Mouse (Mus musculus) ES-Bruce4 (cell line): Measurements from ENCODE around the gene Naa20. TPM values are rescaled to one million over a fixed set of nuclear protein-coding genes. Genes with fewer than 3 reads are reported as not detected.

Experiments used
- H3K27ac ChIP-seq: 2 replicates; pipeline ENCODE4 v1.5.1; 2012; ENCODE audit warnings: low read length, inconsistent platforms; ENCODE audit not compliant: insufficient read depth
- H3K27me3 ChIP-seq: 2 replicates; pipeline ENCODE4 v1.6.1; 2012; ENCODE audit warnings: mild to moderate bottlenecking, low read length, inconsistent platforms; ENCODE audit not compliant: control insufficient read depth, poor library complexity, insufficient read depth, severe bottlenecking
- H3K36me3 ChIP-seq: 2 replicates; pipeline ENCODE4 v1.6.1; 2012; ENCODE audit warnings: inconsistent platforms, mild to moderate bottlenecking, low read length, moderate library complexity; ENCODE audit not compliant: control insufficient read depth, poor library complexity, insufficient read depth, severe bottlenecking
- H3K4me1 ChIP-seq: one replicate; pipeline ENCODE4 v1.8.1; 2011; ENCODE audit warnings: low read length; ENCODE audit not compliant: control insufficient read depth, insufficient read depth
- H3K4me3 ChIP-seq: 2 replicates; pipeline ENCODE4 v1.5.1; 2011; ENCODE audit warnings: low read depth, mild to moderate bottlenecking, low read length
- H3K9ac ChIP-seq: 2 replicates; pipeline ENCODE4 v1.6.1; 2012; ENCODE audit warnings: low read depth, mild to moderate bottlenecking, inconsistent platforms; ENCODE audit not compliant: poor library complexity, severe bottlenecking
- H3K9me3 ChIP-seq: replicated peaks from 2 replicates; pipeline ENCODE4 v1.6.1; 2012; ENCODE audit warnings: mild to moderate bottlenecking, low read length, inconsistent platforms; ENCODE audit not compliant: control insufficient read depth, poor library complexity, insufficient read depth, severe bottlenecking
- CTCF ChIP-seq: IDR thresholded peaks from one replicate; pipeline ENCODE4 v1.8.1; 2011; ENCODE audit warnings: low read depth, low read length
- EP300 ChIP-seq: IDR thresholded peaks from 2 replicates; pipeline ENCODE4 v1.6.1; 2011; ENCODE audit warnings: low read depth, low read length; ENCODE audit not compliant: insufficient read depth
- POLR2A ChIP-seq: IDR thresholded peaks from one replicate; pipeline ENCODE4 v1.8.1; 2011; ENCODE audit warnings: low read length; ENCODE audit not compliant: insufficient read depth
- polyA plus RNA-seq: library from polyadenylated mRNA; stranded (reverse); fragments of >200 nt; gene quantifications from 2 replicates; pipeline ENCODE4 v1.2.4, GENCODE M21; 2011; ENCODE audit warnings: low read depth; ENCODE audit not compliant: missing spikeins, insufficient read depth, insufficient read length

The Naa20 gene
- polyA plus RNA-seq, 1 experiment, result 114 TPM

- Histone ChIP-seq H3K9me3 (no peaks in the 10 kb centered on the region), H3K9ac (no peak overlapping the region), H3K27me3 (no peaks in the 10 kb centered on the region), H3K36me3 (no peaks in the 10 kb centered on the region), H3K27ac (no peak overlapping the region), H3K4me3 (no peak overlapping the region), H3K4me1 (no peaks in the 10 kb centered on the region)
- no peak for TF ChIP-seq CTCF
- TF ChIP-seq EP300, result no peak
- TF ChIP-seq POLR2A, result no peak
Observed at GRCm38 (mm10) chr2:145949475-145950068, 47.7 kb downstream of the Naa20 start.

DNA sequence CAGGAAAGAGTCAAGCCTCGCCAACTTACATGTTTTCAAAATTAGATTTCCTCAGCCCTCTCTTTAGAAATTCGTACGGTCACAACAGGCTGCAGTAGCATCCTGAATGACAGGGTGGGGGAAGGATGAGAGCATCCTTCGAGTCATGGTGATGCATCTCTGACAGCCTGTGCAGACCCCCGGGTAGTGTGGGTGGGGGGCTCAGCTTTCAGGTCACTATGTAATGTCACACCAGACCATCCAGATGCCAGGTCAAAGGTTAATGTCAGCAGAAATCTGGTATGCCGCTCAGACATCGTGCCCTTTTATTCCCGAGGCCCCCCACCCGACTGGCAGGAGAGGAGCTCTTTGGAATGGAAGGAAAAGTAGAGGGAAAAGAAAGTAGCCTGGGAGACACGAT lies 48.3 kb downstream of the Naa20 start:
- TF ChIP-seq POLR2A (no peak), EP300 (no peak), CTCF (no peak)
- H3K4me1 ChIP-seq, result no peaks in the 10 kb centered on the region
- no peak overlapping the region for H3K9ac ChIP-seq
- H3K4me3 ChIP-seq, result no peak overlapping the region
- H3K27me3 ChIP-seq, result no peaks in the 10 kb centered on the region
- no peak overlapping the region for H3K27ac ChIP-seq
- no peaks in the 10 kb centered on the region for H3K36me3 ChIP-seq
- no peaks in the 10 kb centered on the region for H3K9me3 ChIP-seq

DNA sequence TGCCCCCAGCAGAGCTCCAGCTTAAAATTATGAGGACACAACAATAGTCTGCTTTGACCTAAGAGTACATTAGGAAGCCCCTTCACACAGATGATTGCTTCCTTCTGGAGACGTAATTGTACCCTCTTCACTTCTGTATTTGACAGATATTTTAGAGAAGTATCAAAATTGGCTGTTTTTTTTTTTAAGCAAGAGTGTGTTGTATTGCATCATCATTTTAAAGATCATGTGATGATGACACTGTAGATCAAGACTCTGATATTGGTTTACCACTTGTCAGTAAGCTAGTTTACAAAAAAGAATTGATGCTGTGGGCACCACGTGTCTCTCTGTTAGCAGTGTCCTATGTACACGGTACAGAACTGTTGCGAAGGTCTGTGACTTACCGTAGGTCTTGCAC lies 50.8 kb downstream of the Naa20 start:
- Histone ChIP-seq H3K9me3 (no peaks in the 10 kb centered on the region), H3K4me1 (no peaks in the 10 kb centered on the region), H3K36me3 (no peaks in the 10 kb centered on the region), H3K27me3 (no peaks in the 10 kb centered on the region), H3K9ac (no peak overlapping the region), H3K4me3 (no peak overlapping the region), H3K27ac (no peak overlapping the region)
- no peak for TF ChIP-seq EP300
- no peak for TF ChIP-seq POLR2A
- no peak for TF ChIP-seq CTCF

DNA sequence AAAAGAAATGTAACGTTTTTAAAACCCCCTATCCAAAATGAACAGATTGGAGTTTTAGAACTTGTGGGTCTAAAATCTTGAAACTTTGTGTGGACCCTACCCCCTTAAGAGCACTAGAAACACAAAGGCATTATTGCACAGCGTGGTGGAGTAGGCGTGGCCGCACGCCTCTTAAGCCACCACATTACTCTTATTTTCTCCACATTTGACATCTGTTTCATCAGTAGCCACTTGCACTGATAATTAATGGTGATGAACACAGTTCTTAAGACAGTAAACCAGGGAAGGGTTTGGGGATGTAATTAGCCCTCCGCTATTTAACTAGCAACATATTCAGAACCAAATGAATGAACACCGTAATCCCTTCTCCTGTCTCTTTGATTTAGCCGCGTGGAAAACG lies 53.9 kb downstream of the Naa20 start:
- Histone ChIP-seq H3K36me3 (no peaks in the 10 kb centered on the region), H3K4me1 (no peaks in the 10 kb centered on the region), H3K9me3 (no peaks in the 10 kb centered on the region), H3K27me3 (no peaks in the 10 kb centered on the region), H3K4me3 (no peak overlapping the region), H3K27ac (no peak overlapping the region), H3K9ac (no peak overlapping the region)
- TF ChIP-seq CTCF, result no peak

DNA sequence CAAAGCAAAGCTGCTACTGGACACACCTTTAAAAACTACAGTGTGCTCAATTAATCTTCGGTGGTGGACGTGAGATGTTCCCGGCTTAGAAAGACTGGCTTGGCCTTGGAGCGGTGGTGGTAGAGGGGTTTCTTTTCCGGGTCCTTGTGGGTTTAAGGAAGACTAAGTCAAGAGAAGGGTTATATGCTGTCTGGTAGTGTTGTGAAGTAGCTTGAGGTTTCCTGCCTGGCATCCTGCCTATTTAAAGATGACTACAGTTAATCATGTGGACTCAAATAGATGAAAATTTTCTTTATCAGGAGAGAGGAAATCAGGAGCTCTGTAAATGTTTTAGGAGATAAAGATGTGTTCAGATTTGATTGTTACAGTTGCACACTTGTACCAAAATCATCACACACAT lies 54.4 kb downstream of the Naa20 start:
- no peak overlapping the region for H3K27ac ChIP-seq
- no peak overlapping the region for H3K9ac ChIP-seq
- H3K4me3 ChIP-seq, result no peak overlapping the region
- TF ChIP-seq POLR2A (no peak), CTCF (no peak), EP300 (no peak)
- H3K9me3 ChIP-seq, result no peaks in the 10 kb centered on the region
- H3K36me3 ChIP-seq, result no peaks in the 10 kb centered on the region
- no peaks in the 10 kb centered on the region for H3K4me1 ChIP-seq
- no peaks in the 10 kb centered on the region for H3K27me3 ChIP-seq

DNA sequence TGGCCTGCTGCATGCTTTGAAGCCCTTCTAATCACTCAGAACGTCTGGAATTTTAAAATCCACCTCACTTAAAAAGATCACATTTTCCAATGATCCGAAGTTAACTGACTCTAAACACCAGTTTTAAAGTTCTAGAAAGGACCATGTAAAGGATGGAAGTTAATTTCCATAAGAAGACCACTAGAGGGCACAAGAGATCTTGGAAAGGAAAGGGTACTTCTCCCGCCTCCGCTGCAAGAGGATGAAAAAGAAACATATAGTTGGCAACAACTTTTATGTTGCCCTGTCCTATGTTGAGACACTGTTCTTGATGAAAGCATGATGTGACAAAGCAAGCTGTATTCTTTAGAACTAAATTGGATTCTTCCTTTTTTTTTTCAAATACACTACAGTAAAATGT lies 55.6 kb downstream of the Naa20 start:
- TF ChIP-seq EP300 (no peak), POLR2A (no peak), CTCF (no peak)
- Histone ChIP-seq H3K4me3 (no peak overlapping the region), H3K9ac (no peak overlapping the region), H3K27me3 (no peaks in the 10 kb centered on the region), H3K9me3 (no peaks in the 10 kb centered on the region), H3K36me3 (no peaks in the 10 kb centered on the region), H3K4me1 (no peaks in the 10 kb centered on the region), H3K27ac (no peak overlapping the region)
